Mouse (Mus musculus) heart, postnatal 0 days (tissue): Measurements from ENCODE around the gene 4930539E08Rik. TPM values are rescaled to one million over a fixed set of nuclear protein-coding genes. Genes with fewer than 3 reads are reported as not detected.

Source experiments
- ATAC-seq: fragments of 200-750 bp; cut with Nextera tagmentation; 2 replicates; pipeline ENCODE4 v1.8.0; 2017; ENCODE audit warnings: low read depth, moderate number of reproducible peaks, moderate library complexity; ENCODE audit not compliant: insufficient read depth
- DNase-seq: peaks from one replicate; pipeline ENCODE4 v3.0.0-alpha.2; 2016; ENCODE audit warnings: low spot score
- H3K27ac ChIP-seq: fragments of 300-500 bp; sonication (generic); 2 replicates; pipeline ENCODE4 v1.5.1; 2014; ENCODE audit warnings: low read depth, mild to moderate bottlenecking
- H3K27me3 ChIP-seq: fragments of 300-500 bp; sonication (generic); 2 replicates; pipeline ENCODE4 v1.6.1; 2014; ENCODE audit warnings: low read length, mixed read lengths; ENCODE audit not compliant: control insufficient read depth, insufficient read depth
- H3K36me3 ChIP-seq: fragments of 300-500 bp; sonication (generic); replicated peaks from 2 replicates; pipeline ENCODE4 v1.6.1; 2014; ENCODE audit warnings: low read length, mixed read lengths; ENCODE audit not compliant: control insufficient read depth, insufficient read depth
- H3K4me1 ChIP-seq: fragments of 300-500 bp; sonication (generic); 2 replicates; pipeline ENCODE4 v1.6.1; 2014; ENCODE audit warnings: antibody characterized with exemption; ENCODE audit not compliant: control insufficient read depth, insufficient read depth
- H3K4me2 ChIP-seq: fragments of 300-500 bp; sonication (generic); 2 replicates; pipeline ENCODE4 v1.6.1; 2014; ENCODE audit warnings: low read depth, mild to moderate bottlenecking, low read length, moderate library complexity
- H3K4me3 ChIP-seq: fragments of 300-500 bp; sonication (generic); 2 replicates; pipeline ENCODE4 v1.5.1; 2014; ENCODE audit warnings: low read depth, low read length
- H3K9ac ChIP-seq: fragments of 300-500 bp; sonication (generic); replicated peaks from 2 replicates; pipeline ENCODE4 v1.6.1; 2014; ENCODE audit warnings: low read depth, low read length, mixed read lengths
- H3K9me3 ChIP-seq: fragments of 300-500 bp; sonication (generic); replicated peaks from 2 replicates; pipeline ENCODE4 v1.6.1; 2016; ENCODE audit warnings: low read length; ENCODE audit not compliant: control insufficient read depth
- CTCF ChIP-seq: IDR thresholded peaks from 2 replicates; pipeline ENCODE4 v1.5.1; 2016; ENCODE audit warnings: antibody characterized with exemption, control low read depth, low read depth
- EP300 ChIP-seq: IDR thresholded peaks from 2 replicates; pipeline ENCODE4 v1.6.1; 2016; ENCODE audit warnings: antibody characterized with exemption, low read depth
- WGBS: fragments of 180-500 bp; shearing (Covaris S2); extraction: QIAGEN DNeasy Blood & Tissue Kit; methylation state at CpG from one replicate; pipeline ENCODE4 v1.1.7; 2014; 5-methylcytosine and 5-hydroxymethylcytosine counted together
- polyA plus RNA-seq: library from polyadenylated mRNA; unstranded; fragments of >200 nt; fragmentation: Nextera tagmentation; extraction: Ambion mirVana; gene quantifications from 2 replicates; pipeline ENCODE4 v1.2.1, GENCODE M21; 2015
- total RNA-seq: library from RNA; depleted of rRNA; stranded (reverse); fragments of >200 nt; gene quantifications from 2 replicates; pipeline ENCODE4 v1.2.3, GENCODE M21; 2014; ENCODE audit warnings: low replicate concordance; rRNA removed

4930539E08Rik gene
- total RNA-seq (not detected in 2 replicates), polyA plus RNA-seq (0.03 TPM in 2 replicates)

- H3K9me3 ChIP-seq = no peaks in the 10 kb centered on the region
- no peak within 1 kb of the TSS for H3K9ac ChIP-seq
- WGBS = 65% methylated on average over 12 of the region's 12 CpGs
- ATAC-seq = no peak
- DNase-seq = no peak
- no peak within 1 kb of the TSS for H3K27ac ChIP-seq
- TF ChIP-seq EP300 (no peak), CTCF (no peak)
- H3K4me1 ChIP-seq = no peaks in the 10 kb centered on the region
- H3K4me3 ChIP-seq = no peak within 1 kb of the TSS
- H3K27me3 ChIP-seq = no peaks in the 10 kb centered on the region
- no peak within 1 kb of the TSS for H3K4me2 ChIP-seq
- no peaks in the 10 kb centered on the region for H3K36me3 ChIP-seq
Observed at GRCm38 (mm10) chr17:28915060-28915628, at the start of gene 4930539E08Rik. Gene 4930539E08Rik (minus strand): TSS chr17:28915324.

GRCm38 (mm10) chr17:28961596-28961995, 46.5 kb upstream of the 4930539E08Rik start:
- Histone ChIP-seq H3K4me1 (no peaks in the 10 kb centered on the region), H3K9me3 (no peaks in the 10 kb centered on the region), H3K27me3 (no peaks in the 10 kb centered on the region), H3K4me3 (no peak overlapping the region), H3K4me2 (no peak overlapping the region), H3K36me3 (peaks cover 57% of the 10 kb centered on the region), H3K27ac (no peak overlapping the region), H3K9ac (no peak overlapping the region)
- ATAC-seq = no peak
- TF ChIP-seq EP300 = no peak
- TF ChIP-seq CTCF = no peak
- WGBS = 89% methylated on average over 10 of the region's 10 CpGs
- DNase-seq = no peak

GRCm38 (mm10) chr17:28960597-28960996, 45.5 kb upstream of the 4930539E08Rik start:
- H3K27me3 ChIP-seq = no peaks in the 10 kb centered on the region
- ATAC-seq (no peak), DNase-seq (no peak)
- no peak overlapping the region for H3K4me3 ChIP-seq
- no peaks in the 10 kb centered on the region for H3K4me1 ChIP-seq
- TF ChIP-seq EP300 = no peak
- TF ChIP-seq CTCF = no peak
- H3K4me2 ChIP-seq = no peak overlapping the region
- no peaks in the 10 kb centered on the region for H3K9me3 ChIP-seq
- 55% methylated on average over 10 of the region's 10 CpGs for WGBS
- H3K36me3 ChIP-seq = peaks cover 47% of the 10 kb centered on the region
- H3K27ac ChIP-seq = no peak overlapping the region
- no peak overlapping the region for H3K9ac ChIP-seq

- H3K4me1 ChIP-seq = peaks cover 23% of the 10 kb centered on the region
- no peak for ATAC-seq
- H3K27ac ChIP-seq = no peak overlapping the region
- 92% methylated on average over 9 of the region's 9 CpGs for WGBS
- H3K4me3 ChIP-seq = no peak overlapping the region
- no peak overlapping the region for H3K9ac ChIP-seq
- H3K27me3 ChIP-seq = no peaks in the 10 kb centered on the region
- TF ChIP-seq CTCF (no peak), EP300 (no peak)
- 0 out of 2 replicates have a peak overlapping the region, but pooled peaks have one; percentile 94 for H3K4me2 ChIP-seq
- DNase-seq = no peak
- no peaks in the 10 kb centered on the region for H3K9me3 ChIP-seq
- peaks cover 6% of the 10 kb centered on the region; the same call in 1 of the 2 replicates for H3K36me3 ChIP-seq
Observed at GRCm38 (mm10) chr17:28954416-28954815, 39.3 kb upstream of the 4930539E08Rik start.

- H3K4me2 ChIP-seq = peak overlapping the region; percentile 94
- no peaks in the 10 kb centered on the region for H3K27me3 ChIP-seq
- no peaks in the 10 kb centered on the region for H3K9me3 ChIP-seq
- peaks cover 4% of the 10 kb centered on the region; the same call in 1 of the 2 replicates for H3K36me3 ChIP-seq
- TF ChIP-seq EP300 = no peak
- TF ChIP-seq CTCF = no peak
- peaks cover 23% of the 10 kb centered on the region for H3K4me1 ChIP-seq
- peak overlapping the region; percentile 84 for H3K9ac ChIP-seq
- peak overlapping the region; percentile 93 for H3K27ac ChIP-seq
- ATAC-seq (no peak), DNase-seq (peak; percentile 23)
- WGBS = 1% methylated on average over 9 of the region's 9 CpGs
- peak overlapping the region; percentile 69 for H3K4me3 ChIP-seq
Observed at GRCm38 (mm10) chr17:28953251-28953650, 38.1 kb upstream of the 4930539E08Rik start.
